Mouse (Mus musculus) ES-Bruce4 (cell line): ENCODE measurements around the gene Tmem45a2.

Experiments used
- CTCF ChIP-seq: IDR thresholded peaks from one replicate; pipeline ENCODE4 v1.8.1; 2011; ENCODE audit warnings: low read depth, low read length
- EP300 ChIP-seq: IDR thresholded peaks from 2 replicates; pipeline ENCODE4 v1.6.1; 2011; ENCODE audit warnings: low read depth, low read length; ENCODE audit not compliant: insufficient read depth
- POLR2A ChIP-seq: IDR thresholded peaks from one replicate; pipeline ENCODE4 v1.8.1; 2011; ENCODE audit warnings: low read length; ENCODE audit not compliant: insufficient read depth

DNA sequence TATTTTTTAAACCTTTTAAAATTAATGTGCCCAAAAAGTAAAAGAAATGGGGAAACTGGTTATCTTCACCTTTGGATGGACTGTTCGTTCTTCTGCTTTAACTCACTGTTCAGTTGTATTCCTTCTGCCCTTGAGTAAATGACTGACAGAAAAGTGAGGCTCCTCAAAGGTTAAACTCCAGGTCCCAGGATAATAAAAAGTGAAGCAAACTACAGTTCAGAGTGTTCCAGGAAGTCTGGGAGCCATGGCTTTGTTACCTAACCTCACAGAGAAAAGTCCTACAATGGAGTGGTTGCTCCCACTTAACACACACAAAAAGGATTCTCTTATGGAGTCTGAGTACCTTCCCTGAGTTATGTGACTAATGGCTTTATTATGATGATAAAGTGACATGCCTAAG is 30.0 kb upstream of the Tmem45a2 start:
- no peak for TF ChIP-seq EP300
- no peak for TF ChIP-seq POLR2A
- TF ChIP-seq CTCF, result no peak
